Mouse (Mus musculus) ES-E14 (cell line): ENCODE results near the gene Pknox1.

Source experiments
- HCFC1 ChIP-seq: IDR thresholded peaks from 2 replicates; pipeline ENCODE4 v1.6.1; 2012; ENCODE audit warnings: low read length, inconsistent platforms, borderline replicate concordance; ENCODE audit not compliant: insufficient read depth
- MAFK ChIP-seq: IDR thresholded peaks from 2 replicates; pipeline ENCODE4 v1.6.1; 2014; ENCODE audit warnings: mild to moderate bottlenecking, low read depth, low read length, inconsistent platforms; ENCODE audit not compliant: insufficient read depth

GRCm38 (mm10) chr17:31636942-31637811, 72.6 kb downstream of the Pknox1 start, which contains the start of gene Cbs:
- TF ChIP-seq HCFC1: no peak
- TF ChIP-seq MAFK: no peak
